Mouse (Mus musculus) spleen, adult 2 months (tissue): ENCODE data around the gene Hnrnpul1.

Experiments used
- CTCF ChIP-seq: fragments of 200-500 bp; IDR thresholded peaks from 2 replicates; pipeline ENCODE4 v1.5.1; 2011; ENCODE audit warnings: mild to moderate bottlenecking, inconsistent platforms; ENCODE audit not compliant: insufficient read depth, insufficient read length, insufficient replicate concordance; ENCODE audit errors: extremely low read depth
- POLR2A ChIP-seq: fragments of 200-500 bp; IDR thresholded peaks from 2 replicates; pipeline ENCODE4 v1.6.1; 2011; ENCODE audit warnings: low read depth, low read length, inconsistent platforms

DNA sequence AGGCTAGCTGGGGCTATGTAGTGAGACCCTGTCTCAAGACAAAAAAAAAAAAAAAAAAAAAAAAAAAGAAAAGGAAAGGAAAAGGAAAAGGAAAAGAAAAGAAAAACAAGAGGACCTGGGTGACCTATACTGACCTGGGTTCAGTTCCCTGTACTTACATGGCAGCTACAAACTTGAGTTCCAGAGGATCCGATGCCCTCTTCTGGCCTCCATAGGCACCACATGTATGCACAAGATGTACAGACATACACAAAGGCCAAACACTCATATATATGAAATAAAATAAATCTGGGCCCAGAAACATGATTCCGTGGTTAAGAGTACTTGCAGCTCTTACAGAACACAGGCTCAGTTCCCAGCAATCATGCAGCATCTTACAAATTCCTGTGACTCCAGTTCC lies 17.6 kb downstream of the Hnrnpul1 start:
- TF ChIP-seq CTCF (no peak), POLR2A (no peak)
